Mouse (Mus musculus) layer of hippocampus, adult 11-12 months (tissue): ENCODE measurements around the gene Ccr10.

Experiments used
- DNase-seq: peaks from one replicate; pipeline ENCODE4 v3.0.0; 2022; ENCODE audit warnings: low spot score

The Ccr10 gene

DNA sequence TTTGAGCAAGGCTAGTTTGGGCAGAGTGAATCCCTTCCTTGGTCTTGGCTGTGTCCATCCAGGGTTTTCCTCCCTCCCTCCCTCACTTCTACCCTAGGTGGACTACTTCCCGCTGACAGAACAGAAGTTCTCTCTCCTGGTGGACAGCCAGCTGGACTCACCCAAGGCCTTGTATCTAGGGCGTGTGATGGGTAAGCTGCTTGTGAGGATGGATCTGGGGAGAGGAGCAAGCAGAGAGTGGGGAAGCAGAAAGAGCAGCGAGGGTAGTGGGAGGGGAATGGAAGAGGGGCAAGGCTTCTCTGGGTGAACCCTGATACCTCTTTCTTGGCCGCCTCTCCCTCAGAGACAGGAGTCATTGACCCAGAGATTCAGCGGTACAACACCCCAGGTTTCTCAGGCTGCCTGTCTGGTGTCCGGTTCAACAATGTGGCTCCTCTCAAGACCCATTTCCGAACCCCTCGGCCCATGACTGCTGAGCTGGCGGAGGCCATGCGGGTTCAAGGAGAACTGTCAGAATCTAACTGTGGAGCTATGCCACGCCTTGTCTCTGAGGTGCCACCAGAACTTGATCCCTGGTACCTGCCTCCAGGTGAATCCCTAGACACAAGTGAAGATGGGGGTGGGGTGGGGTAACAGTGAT is 13.0 kb upstream of the Ccr10 start:
- no peak for DNase-seq

DNA sequence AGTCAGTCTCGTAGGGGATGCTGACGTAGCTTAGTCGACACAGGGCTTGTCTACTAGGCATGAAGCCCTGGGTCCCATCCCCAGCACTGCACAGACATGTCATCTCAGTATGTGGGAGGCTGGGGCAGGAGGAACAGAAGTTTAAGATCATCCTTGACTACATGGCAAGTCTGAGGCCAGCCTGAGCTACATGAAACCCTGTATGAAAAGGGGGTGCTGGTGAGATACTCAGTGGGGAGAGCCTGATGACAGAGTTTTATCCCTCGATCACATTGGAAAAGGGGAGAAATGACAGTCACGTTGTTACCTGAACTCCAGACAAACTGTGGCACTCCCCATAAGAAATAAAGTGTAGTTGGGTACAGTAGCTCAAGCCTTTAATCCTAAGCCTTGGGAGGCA is 12.3 kb upstream of the Ccr10 start:
- no peak for DNase-seq

- DNase-seq, result no peak
These were observed 11.4 kb upstream of the Ccr10 start for GRCm38 (mm10) chr11:101186526-101187247.

GRCm38 (mm10) chr11:101185441-101185840 is 10.2 kb upstream of the Ccr10 start:
- no peak for DNase-seq

- DNase-seq, result no peak
These were observed 9.7 kb upstream of the Ccr10 start for GRCm38 (mm10) chr11:101184984-101185383.

DNA sequence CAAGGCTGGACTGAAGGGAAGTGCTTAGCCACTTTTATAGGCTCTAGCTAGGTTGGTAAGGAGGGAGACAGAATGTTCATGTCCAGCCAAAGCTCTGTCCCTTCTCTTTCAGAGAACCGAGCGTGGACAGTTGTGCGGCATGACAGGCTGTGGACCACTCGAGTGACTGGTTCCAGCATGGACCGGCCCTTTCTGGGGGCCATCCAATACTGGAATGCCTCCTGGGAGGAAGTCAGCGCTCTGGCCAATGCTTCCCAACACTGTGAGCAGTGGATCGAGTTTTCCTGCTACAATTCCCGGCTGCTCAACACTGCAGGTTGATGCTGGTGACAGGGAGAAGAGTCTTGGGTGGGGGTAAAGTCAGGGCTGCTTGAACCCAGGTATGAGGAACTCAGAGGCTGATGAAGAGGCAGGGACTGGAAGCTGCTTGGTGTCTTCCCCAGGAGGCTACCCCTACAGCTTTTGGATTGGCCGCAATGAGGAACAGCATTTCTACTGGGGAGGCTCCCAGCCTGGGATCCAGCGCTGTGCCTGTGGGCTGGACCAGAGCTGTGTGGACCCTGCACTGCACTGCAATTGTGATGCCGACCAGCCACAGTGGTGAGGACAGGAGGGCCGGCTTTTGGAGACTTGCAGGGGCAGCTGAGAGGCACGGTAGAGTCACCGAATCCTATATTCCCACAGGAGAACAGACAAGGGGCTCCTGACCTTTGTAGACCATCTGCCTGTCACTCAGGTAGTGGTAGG is 7.7 kb upstream of the Ccr10 start:
- no peak for DNase-seq

GRCm38 (mm10) chr11:101181961-101182360 is 6.7 kb upstream of the Ccr10 start:
- no peak for DNase-seq

DNA sequence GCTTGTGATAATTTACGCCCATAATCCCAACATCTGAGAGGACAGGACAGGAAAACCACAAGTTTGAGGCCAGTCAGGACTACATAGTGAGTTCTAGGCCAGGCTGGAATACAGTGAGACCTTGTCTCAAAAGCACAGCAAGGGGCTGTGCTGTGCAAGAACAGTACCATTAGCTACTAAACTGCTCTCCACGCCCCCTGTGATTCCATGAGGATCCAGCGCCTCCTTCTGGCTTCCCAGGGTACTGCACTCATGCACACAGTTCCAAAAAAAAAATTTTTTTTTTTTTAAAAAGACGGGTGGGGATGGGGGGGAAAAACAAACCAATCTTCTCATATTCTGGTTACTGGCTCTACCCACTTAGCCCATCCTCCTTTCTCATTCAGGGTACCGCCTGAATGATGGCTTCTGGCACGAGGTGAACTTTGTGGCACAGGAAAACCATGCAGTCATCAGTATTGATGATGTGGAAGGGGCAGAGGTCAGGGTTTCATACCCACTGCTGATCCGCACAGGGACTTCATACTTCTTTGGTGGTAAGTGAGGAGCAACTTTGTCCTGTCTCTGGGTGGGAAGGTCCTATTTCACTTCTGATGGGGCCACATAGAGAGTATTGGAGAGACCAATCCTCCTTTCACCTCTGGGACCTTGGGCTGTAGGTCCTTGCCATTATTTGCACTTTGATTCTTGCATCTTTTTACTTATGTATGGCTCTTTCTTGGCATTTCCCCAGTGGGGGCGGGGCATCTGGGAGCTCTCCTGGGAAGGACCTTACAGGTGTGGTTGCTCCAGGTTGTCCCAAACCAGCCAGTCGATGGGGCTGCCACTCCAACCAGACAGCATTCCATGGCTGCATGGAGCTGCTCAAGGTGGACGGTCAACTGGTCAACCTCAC is 5.8 kb upstream of the Ccr10 start:
- no peak for DNase-seq

DNA sequence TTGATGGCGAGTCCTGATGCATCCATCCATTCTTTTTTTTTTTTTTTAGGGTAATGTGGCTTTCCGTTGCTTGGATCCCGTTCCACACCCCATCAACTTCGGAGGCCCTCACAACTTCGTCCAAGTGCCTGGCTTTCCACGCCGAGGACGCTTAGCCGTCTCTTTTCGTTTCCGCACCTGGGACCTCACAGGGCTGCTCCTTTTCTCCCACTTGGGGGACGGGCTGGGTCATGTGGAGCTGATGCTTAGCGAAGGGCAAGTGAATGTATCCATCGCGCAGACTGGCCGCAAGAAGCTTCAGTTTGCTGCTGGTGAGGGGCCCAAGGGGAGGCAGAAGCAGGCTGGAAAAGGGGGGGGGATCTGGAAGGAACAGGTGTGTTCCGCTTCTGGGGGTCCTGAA is 5.0 kb upstream of the Ccr10 start:
- DNase-seq, result no peak

- no peak for DNase-seq
These were observed 4.1 kb upstream of the Ccr10 start for GRCm38 (mm10) chr11:101179306-101179705.

GRCm38 (mm10) chr11:101178061-101179058 is 3.1 kb upstream of the Ccr10 start:
- no peak for DNase-seq

DNA sequence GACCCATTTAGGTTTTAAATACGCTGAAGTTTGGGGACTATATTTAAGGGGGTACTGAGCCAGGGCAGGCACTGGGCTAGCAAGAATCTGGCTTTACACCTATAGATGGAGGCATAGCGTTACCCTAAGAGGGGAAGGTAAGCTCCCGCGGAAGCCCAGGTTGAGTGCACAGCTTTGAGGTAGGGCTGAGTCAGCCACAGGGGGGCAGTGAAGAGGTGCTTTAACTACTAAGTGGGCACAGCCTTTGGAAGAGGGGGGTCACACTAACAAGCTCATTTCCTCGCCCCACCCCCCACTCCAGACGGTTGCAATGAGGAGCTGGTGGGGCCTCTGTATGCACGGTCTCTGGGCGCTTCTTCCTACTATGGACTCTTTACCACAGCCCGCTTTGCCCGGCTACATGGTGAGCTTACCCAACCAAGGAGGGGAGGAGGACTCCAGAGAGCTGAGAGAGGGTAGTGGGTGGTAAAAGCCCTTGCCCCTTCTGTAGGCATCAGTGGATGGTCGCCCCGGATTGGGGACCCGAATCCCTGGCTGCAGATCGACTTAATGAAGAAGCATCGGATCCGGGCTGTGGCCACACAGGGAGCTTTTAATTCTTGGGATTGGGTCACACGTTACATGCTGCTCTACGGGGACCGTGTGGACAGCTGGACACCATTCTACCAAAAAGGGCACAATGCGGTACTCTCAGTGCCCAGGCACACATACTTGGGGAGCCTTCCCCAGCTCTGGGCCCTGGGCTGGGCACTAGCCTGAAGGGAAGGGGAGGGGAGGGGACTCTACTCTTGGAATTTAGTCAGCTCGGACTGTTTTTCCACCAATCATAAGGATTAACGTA is 1.9 kb upstream of the Ccr10 start:
- peak; percentile 80 for DNase-seq

DNA sequence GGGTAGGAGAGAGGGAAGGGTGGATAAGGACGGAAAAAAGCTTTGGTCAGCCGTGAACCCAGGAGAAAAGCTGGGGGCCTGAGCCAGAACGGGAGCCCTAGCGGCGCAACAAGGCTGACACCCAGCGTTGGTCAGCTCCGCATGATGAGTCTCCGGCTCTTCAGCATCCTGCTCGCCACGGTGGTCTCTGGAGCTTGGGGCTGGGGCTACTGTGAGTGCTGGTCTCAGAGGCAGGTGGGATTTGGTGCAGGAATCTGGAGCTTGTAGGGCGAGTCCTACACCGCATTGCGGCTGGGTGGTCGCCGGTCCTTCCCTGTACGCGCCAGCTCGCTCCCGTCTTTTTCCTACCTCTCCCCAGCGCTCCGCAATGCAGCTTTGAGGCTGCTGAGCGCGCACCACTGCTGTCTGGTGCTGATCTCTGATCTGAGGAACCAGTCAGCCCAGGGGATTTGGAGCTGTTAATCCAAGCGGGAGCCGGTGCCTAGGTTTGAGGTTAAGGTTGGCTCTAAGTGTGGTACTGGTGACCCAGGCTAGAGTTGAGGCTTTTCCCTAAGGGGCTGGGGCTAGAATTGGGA is 961 bp upstream of the Ccr10 start:
- no peak for DNase-seq

- no peak for DNase-seq
These were observed 433 bp upstream of the Ccr10 start for GRCm38 (mm10) chr11:101175636-101176116.

DNA sequence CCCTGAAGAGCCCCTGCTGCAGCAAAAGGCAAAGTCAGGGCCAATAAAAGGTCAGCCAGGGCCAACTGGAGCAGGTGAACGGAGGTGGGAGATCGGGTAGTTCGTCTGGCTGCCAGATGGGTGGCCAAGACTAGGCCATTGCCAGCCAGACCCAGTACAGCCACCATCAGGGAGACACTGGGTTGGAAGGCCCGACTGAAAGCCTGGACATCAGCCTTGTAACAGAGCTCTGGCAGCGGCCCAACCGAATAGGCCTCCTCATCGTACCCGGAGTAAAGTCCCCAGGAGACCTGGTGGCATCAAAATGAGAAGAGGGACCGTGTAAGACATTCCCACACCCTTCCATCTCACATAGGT is 876 bp downstream of the Ccr10 start:
- no peak for DNase-seq

DNA sequence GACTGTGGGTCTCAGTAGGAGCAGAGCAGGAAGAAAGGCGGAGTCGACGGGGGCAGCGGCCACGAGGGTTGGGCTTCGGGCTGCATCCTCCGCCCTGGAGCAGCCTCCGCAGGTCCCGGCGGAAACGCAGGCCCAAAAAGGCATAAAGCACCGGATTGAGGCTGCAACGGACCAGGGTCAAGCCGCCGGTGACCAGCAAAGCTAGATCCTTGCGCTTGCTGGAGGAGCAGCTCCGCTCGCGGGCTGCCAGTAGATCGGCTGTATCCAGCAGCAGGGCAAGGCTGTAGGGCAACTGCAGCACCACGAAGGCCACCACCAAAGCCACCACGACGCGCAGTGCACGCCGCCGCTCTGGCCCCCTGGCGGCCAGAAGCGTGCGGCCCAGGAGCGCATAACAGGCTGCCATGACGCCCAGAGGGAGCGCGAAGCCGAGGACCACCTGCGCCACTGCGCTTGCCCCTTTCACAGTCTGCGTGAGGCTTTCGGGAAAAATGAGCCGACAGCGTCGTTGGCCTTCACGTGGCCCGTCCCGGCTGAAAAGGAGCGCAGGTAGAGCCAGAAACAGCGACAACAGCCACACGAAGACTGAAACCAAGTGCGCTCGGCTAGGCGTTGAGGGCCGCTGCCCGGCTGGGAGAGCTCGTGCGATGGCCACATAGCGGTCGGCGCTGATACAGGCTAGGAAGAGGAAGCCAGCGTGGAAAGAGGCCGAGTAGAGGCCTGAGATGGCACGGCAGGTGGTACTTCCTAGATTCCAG is 1.4 kb downstream of the Ccr10 start:
- peak; percentile 73 for DNase-seq

GRCm38 (mm10) chr11:101173112-101173511 is 2.1 kb downstream of the Ccr10 start:
- no peak for DNase-seq

DNA sequence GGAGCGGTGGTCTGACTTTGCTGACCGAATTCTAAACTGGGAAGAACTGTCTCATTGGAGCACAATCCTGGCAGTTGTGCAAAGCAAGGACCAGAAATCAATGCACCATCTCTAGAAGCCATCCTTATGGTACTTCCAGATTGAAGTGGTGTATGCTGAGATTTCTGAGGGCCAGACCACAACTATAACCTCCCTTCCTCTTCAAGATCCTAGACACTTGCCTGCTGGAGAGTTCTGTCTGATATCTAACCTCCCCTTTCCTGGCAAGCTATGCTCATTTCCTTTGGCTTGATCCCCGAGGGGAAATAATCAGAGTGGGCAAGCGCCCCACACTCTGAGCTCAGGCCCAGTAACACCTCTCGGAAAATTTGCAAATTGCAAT is 2.8 kb downstream of the Ccr10 start:
- DNase-seq, result no peak
